9 mouse cellular contexts compared by ENCODE assay signal in the genomic region with DNA sequence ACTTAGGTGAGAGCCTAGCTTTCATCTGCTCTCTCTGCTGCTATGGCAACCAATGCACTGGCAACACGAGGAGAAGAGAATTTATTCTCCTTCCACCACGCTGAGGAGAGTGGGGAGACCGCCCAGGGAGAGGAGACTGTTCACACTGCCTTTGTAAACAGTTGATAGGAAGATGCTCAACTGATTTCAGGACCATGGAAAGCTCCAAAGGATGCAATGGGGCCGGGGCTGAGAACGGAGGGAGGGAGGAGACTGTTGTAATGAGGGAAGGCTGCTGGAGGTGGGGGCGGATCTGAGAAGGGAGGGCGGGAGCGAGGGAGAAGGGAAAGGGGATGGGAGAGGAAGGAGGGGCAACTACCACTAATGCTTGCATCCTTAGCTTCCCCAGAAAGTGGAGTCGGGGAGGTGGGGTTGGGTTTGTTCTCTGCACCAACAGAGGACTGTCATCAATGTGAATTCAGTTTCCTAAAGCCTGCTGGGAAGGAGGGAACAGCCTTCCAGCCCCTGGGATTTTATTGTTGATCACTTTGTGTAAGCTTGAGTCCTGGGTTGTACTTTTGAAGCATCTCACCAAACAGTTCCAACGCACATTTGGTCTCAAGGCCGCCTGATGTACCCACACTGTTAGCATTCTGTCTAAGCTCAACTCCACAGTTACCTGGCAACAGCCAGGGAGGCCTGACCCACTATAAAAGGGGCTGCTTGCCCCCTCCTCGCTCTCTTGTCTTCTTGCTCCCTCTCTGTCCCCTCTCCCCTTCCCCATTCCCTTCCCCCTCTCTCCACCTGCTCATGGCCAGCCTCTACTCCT. TPM values are rescaled to one million over a fixed set of nuclear protein-coding genes. Genes with fewer than 3 reads are reported as not detected.
A peak's percentile ranks its signal among the peaks of the same experiment; 100 is the strongest.
DNase-seq lines count a peak whose midpoint lies in the region; ATAC-seq lines count a peak whose summit lies in the region.
"Had no signal": no experiment of that assay in that cellular context is flagged by ENCODE, and none has a peak within 500 bp of the region (broad histone marks: within the 10 kb centered on the region; RNA-seq: fewer than 3 reads in every experiment).

No protein-coding gene starts in this region.

- no peak overlapping the region for H3K4me3 ChIP-seq in hindbrain, embryonic 13.5 days

- H3K9ac ChIP-seq in hindbrain, embryonic 13.5 days, result 0 out of 2 replicates have a peak overlapping the region, but pooled peaks have one; percentile 46

- H3K27me3 ChIP-seq in hindbrain, embryonic 13.5 days, result no peaks in the 10 kb centered on the region

- 6% methylated on average over 12 of the region's 12 CpGs for WGBS in hindbrain, embryonic 13.5 days

- peak overlapping the region; percentile 91 for H3K27ac ChIP-seq in hindbrain, embryonic 13.5 days

- ATAC-seq in hindbrain, embryonic 13.5 days (ENCODE audit: low FRiP score), result peak; percentile 89

- no peaks in the 10 kb centered on the region for H3K36me3 ChIP-seq in hindbrain, embryonic 13.5 days

- DNase-seq in cerebellum, postnatal 10 days, result peak; percentile 71 to 73
- no peak for DNase-seq in cerebellum, postnatal 36 days
- DNase-seq in thymus, postnatal 0 days (ENCODE audit: low spot score), result peak; percentile 47
- no peak for DNase-seq in thymus, adult 18-20 months
- peak; percentile 45 for DNase-seq in lung, postnatal 14 days
- DNase-seq in right cerebral cortex, postnatal 25 days, result peak; percentile 58
- DNase-seq in urinary bladder, adult 18-20 months (ENCODE audit: low spot score in 2 of 2), result no peak

- peak overlapping the region; percentile 31 for H3K4me2 ChIP-seq in hindbrain, embryonic 13.5 days

- H3K9me3 ChIP-seq in hindbrain, embryonic 13.5 days, result no peaks in the 10 kb centered on the region

- H3K4me1 ChIP-seq in hindbrain, embryonic 13.5 days (replicated peaks), result peaks cover 43% of the 10 kb centered on the region

RNA-seq across cellular contexts. Expression of a gene that starts 7.8 kb away (rescaled TPM):
- polyA plus RNA-seq in thymus, postnatal 0 days (2015; fragmentation: Nextera tagmentation; extraction: Ambion mirVana), result not detected in 2 replicates
- not detected in 2 replicates for polyA plus RNA-seq in hindbrain, embryonic 13.5 days (2015; fragmentation: Nextera tagmentation; extraction: Ambion mirVana)
- polyA plus RNA-seq: gonadal fat pad, adult 2 months had no signal

RNA-seq across cellular contexts. Expression of a gene that starts 18.8 kb away (rescaled TPM):
- 6.0 and 6.3 TPM in 2 replicates for polyA plus RNA-seq in thymus, postnatal 0 days (2015; fragmentation: Nextera tagmentation; extraction: Ambion mirVana)
- 8.0 and 8.2 TPM in 2 replicates for polyA plus RNA-seq in hindbrain, embryonic 13.5 days (2015; fragmentation: Nextera tagmentation; extraction: Ambion mirVana)

RNA-seq across cellular contexts. Expression of a gene that starts 55.5 kb away (rescaled TPM):
- 29.4 and 34.4 TPM in 2 replicates for polyA plus RNA-seq in thymus, postnatal 0 days (2015; fragmentation: Nextera tagmentation; extraction: Ambion mirVana)
- 44.0 and 46.0 TPM in 2 replicates for polyA plus RNA-seq in hindbrain, embryonic 13.5 days (2015; fragmentation: Nextera tagmentation; extraction: Ambion mirVana)

RNA-seq across cellular contexts. Expression of a gene that starts 55.8 kb away (rescaled TPM):
- polyA plus RNA-seq in thymus, postnatal 0 days (2015; fragmentation: Nextera tagmentation; extraction: Ambion mirVana), result 146 and 152 TPM in 2 replicates
- 91.5 and 93.4 TPM in 2 replicates for polyA plus RNA-seq in hindbrain, embryonic 13.5 days (2015; fragmentation: Nextera tagmentation; extraction: Ambion mirVana)

Comparison
In these comparisons a context has a peak if more than half of its experiments do, and no peak if none do; other contexts are left out.
1. DNase-seq: peak in cerebellum, postnatal 10 days (2 of 2), thymus, postnatal 0 days (single experiment), lung, postnatal 14 days (single experiment) and right cerebral cortex, postnatal 25 days (single experiment); none in cerebellum, postnatal 36 days (0 of 2), thymus, adult 18-20 months (0 of 2) and urinary bladder, adult 18-20 months (0 of 2).